Mouse (Mus musculus): Measurements from ENCODE around the gene Pced1a. TPM values are rescaled to one million over a fixed set of nuclear protein-coding genes. Genes with fewer than 3 reads are reported as not detected.

The Pced1a gene
- polyA plus RNA-seq, 1 experiment from 2014 or later: 14.6 TPM

GRCm38 (mm10) chr2:130451727-130452090 lies 27.2 kb upstream of the Pced1a start:
- peaks cover 9% of the 10 kb centered on the region; the same call in 1 of the 2 replicates for H3K27me3 ChIP-seq
- peak overlapping the region; percentile 85 for H3K4me2 ChIP-seq
- H3K27ac ChIP-seq: no peak overlapping the region
- no peak overlapping the region for H3K4me3 ChIP-seq (replicated peaks)
- no peak for ATAC-seq (ENCODE audit: insufficient number of reproducible peaks, insufficient read depth, low FRiP score, low TSS enrichment, low read depth)
- WGBS: 72% methylated on average over 3 of the region's 3 CpGs
- H3K36me3 ChIP-seq: no peaks in the 10 kb centered on the region
- peaks cover 19% of the 10 kb centered on the region for H3K4me1 ChIP-seq (replicated peaks)
- 0 out of 2 replicates have a peak overlapping the region, but pooled peaks have one; percentile 87 for H3K9ac ChIP-seq (replicated peaks)
- no peaks in the 10 kb centered on the region for H3K9me3 ChIP-seq

DNA sequence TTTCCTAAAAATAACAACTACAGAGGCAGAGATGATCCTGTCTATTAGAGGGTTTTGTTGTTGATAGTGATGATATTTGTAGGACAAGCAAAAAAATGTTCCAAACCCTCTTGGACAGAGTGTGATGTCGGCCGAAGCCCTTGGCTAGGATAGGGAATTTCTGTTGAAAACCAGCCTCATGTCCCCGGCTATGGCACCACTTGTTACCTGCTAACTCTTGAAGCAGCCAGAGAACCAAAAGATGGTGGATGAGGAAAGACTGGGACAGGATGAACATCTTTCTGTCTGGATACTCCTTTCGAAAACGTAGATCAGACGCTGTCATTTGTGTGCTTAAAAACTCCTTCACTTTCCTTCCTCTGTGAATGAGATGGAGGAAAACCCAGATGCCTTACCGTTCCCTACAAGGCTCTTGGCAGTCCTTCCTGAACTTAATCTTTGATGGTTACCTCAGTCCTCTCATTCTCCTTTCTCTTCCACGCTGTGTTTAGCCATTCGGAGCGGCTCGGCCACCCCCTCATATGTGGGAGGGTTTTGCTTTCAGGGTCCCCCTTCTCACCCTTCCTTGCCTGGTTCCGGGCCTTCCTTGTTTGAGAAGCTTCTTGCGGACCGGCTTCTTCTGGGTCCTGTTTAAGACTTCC lies 26.7 kb upstream of the Pced1a start:
- Histone ChIP-seq H3K27me3 (peaks cover 9% of the 10 kb centered on the region; the same call in 1 of the 2 replicates), H3K9ac (replicated peaks) (peak overlapping the region; percentile 87), H3K4me3 (replicated peaks) (peak overlapping the region; percentile 89), H3K4me2 (peak overlapping the region; percentile 85), H3K9me3 (no peaks in the 10 kb centered on the region), H3K27ac (no peak overlapping the region), H3K36me3 (no peaks in the 10 kb centered on the region), H3K4me1 (replicated peaks) (peaks cover 19% of the 10 kb centered on the region)
- 76% methylated on average over 14 of the region's 14 CpGs for WGBS
- no peak for ATAC-seq (ENCODE audit: insufficient number of reproducible peaks, insufficient read depth, low FRiP score, low TSS enrichment, low read depth)

- ATAC-seq (ENCODE audit: insufficient number of reproducible peaks, insufficient read depth, low FRiP score, low TSS enrichment, low read depth): peak; percentile 80
- peaks cover 19% of the 10 kb centered on the region for H3K4me1 ChIP-seq (replicated peaks)
- peaks cover 9% of the 10 kb centered on the region; the same call in 1 of the 2 replicates for H3K27me3 ChIP-seq
- under 1% methylated on average over 45 of the region's 47 CpGs for WGBS
- H3K9ac ChIP-seq (replicated peaks): peak overlapping the region; percentile 87
- H3K4me2 ChIP-seq: peak overlapping the region; percentile 85
- no peaks in the 10 kb centered on the region for H3K9me3 ChIP-seq
- H3K4me3 ChIP-seq (replicated peaks): peak overlapping the region; percentile 89
- peaks cover 4% of the 10 kb centered on the region; the same call in 1 of the 2 replicates for H3K36me3 ChIP-seq
- peak overlapping the region; percentile 80 for H3K27ac ChIP-seq
Measured at GRCm38 (mm10) chr2:130450434-130450796, 25.9 kb upstream of the Pced1a start.

DNA sequence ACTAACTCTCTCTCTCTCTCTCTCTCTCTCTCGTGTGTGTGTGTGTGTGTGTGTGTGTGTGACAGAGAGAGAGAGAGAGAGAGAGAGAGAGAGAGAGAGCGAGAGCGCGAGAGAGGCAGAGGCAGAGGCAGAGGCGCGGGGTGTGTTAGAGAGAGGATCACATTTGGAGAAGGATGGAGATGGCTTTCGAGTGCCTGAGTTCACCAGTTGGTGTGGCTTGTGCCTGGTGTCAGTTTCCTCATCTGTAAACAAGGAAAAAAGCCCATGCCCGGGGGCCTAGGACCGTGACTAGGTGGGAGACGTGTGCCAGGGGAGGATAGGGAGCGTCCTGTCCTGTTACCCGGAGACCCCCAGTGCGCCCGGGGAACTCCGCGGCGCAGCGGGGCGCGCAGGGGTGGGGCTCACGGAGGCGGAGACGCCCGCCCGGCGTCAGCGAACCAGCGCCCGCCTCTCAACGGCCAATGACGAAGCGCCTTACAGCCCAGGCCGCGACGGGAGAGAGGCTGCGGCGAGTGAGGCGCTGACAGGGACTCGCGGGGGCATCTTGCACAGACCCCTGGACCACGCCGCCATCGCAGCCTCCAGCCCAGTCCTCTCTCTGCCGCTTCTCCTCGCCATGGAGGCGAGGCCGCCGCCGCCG lies 25.4 kb upstream of the Pced1a start, which contains the start of gene Ptpra:
Ptpra (plus strand) TSS at position 485 of the 640 bp plus-strand sequence.
- Histone ChIP-seq H3K36me3 (peaks cover 9% of the 10 kb centered on the region; the same call in 1 of the 2 replicates), H3K4me1 (replicated peaks) (peaks cover 19% of the 10 kb centered on the region), H3K4me3 (replicated peaks) (peak within 1 kb of the TSS; percentile 89), H3K27ac (peak within 1 kb of the TSS; percentile 80), H3K27me3 (peaks cover 9% of the 10 kb centered on the region; the same call in 1 of the 2 replicates), H3K9me3 (no peaks in the 10 kb centered on the region), H3K9ac (replicated peaks) (peak within 1 kb of the TSS; percentile 87), H3K4me2 (peak within 1 kb of the TSS; percentile 85)
- peak; percentile 97 for ATAC-seq (ENCODE audit: insufficient number of reproducible peaks, insufficient read depth, low FRiP score, low TSS enrichment, low read depth)
- under 1% methylated on average over 46 of the region's 50 CpGs for WGBS

DNA sequence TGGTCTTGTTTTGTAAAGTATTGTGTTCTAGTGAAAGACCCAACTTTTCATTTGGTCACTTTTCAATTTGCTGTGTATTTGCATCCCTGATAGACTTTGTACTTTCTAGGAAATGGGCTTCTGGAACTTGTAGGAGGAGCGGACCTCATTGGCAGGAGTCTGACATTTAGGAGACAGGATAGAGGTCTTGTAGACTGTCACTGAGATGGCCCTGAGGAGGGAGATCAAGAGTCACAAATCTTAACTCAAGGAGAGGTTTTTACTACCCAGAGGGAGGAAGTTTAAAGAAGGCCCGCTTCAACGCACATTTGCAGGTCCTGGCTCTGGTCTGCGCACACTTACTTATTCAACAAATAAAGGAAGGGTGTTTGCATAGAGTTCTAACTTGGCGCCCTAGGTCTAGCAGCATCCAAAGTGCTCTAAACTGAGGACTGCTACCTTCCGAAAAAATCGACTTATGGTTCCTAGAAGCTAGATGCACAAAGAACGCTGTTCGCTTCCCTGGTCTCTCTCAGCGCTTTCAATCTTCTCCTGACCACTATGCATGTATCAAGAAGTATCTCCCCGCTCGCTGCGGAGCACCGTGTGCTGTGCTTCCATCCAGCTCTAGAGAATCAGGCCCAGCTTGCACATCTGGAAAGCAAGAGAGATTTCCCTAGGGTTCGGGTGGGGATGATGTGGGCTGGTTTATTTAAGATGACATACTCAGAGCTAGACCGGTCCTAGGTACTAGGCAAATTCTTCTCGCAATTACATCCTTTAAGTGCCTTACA lies 24.7 kb upstream of the Pced1a start:
- Histone ChIP-seq H3K9me3 (no peaks in the 10 kb centered on the region), H3K4me2 (peak overlapping the region; percentile 85), H3K27me3 (peaks cover 9% of the 10 kb centered on the region; the same call in 1 of the 2 replicates), H3K4me1 (replicated peaks) (peaks cover 19% of the 10 kb centered on the region), H3K4me3 (replicated peaks) (peak overlapping the region; percentile 89), H3K27ac (no peak overlapping the region), H3K36me3 (peaks cover 15% of the 10 kb centered on the region), H3K9ac (replicated peaks) (peak overlapping the region; percentile 87)
- 8% methylated on average over 17 of the region's 17 CpGs for whole genome bisulfite sequencing
- 0 out of 2 replicates have a peak, but pooled peaks have one; percentile 17 for ATAC-seq (ENCODE audit: insufficient number of reproducible peaks, insufficient read depth, low FRiP score, low TSS enrichment, low read depth)

DNA sequence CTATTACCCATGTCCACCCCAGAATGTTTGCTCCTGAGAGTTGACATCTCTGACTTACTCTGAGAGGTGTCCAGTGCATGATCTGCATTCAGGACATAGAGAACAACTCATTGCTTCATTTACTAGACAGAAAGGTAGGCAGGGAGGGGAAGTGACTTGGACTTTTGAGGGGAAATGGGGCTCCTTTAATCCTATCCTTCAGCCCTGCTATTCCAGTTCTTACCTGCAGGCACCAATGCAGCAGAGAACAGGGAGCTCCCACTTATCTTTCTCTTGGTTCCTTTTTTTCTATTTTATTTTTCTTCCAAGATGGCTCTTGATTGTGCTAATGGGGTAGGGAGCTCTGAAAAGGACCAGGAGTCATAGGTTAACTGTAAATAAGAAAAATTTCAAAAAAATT lies 23.9 kb upstream of the Pced1a start:
- peaks cover 19% of the 10 kb centered on the region for H3K4me1 ChIP-seq (replicated peaks)
- no peak overlapping the region for H3K9ac ChIP-seq (replicated peaks)
- no peak overlapping the region for H3K4me2 ChIP-seq
- H3K27ac ChIP-seq: no peak overlapping the region
- H3K4me3 ChIP-seq (replicated peaks): no peak overlapping the region
- H3K27me3 ChIP-seq: peaks cover 9% of the 10 kb centered on the region; the same call in 1 of the 2 replicates
- no peaks in the 10 kb centered on the region for H3K9me3 ChIP-seq
- ATAC-seq (ENCODE audit: insufficient number of reproducible peaks, insufficient read depth, low FRiP score, low TSS enrichment, low read depth): no peak
- H3K36me3 ChIP-seq: peaks cover 23% of the 10 kb centered on the region

DNA sequence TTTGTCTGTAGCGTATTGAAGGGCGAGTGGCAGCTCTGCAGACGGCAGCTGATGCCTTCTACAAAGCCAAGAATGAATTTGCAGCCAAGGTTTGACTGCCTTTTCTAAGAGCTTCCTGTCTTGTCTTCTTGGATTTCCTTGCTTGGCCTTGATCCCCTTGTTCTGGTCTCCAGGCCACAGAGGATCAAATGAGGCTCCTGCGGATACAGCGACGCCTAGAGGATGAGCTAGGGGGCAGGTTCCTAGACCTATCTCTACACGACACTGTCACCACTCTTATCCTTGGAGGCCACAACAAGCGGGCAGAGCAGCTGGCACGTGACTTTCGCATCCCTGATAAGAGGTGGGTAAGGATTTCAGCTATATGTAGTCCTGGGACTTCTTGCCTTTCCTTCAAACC lies 17.7 kb upstream of the Pced1a start:
- ATAC-seq (ENCODE audit: insufficient number of reproducible peaks, insufficient read depth, low FRiP score, low TSS enrichment, low read depth): no peak
- no peaks in the 10 kb centered on the region for H3K4me1 ChIP-seq (replicated peaks)
- H3K27me3 ChIP-seq: no peaks in the 10 kb centered on the region
- H3K4me2 ChIP-seq: no peak overlapping the region
- peaks cover 85% of the 10 kb centered on the region for H3K36me3 ChIP-seq
- WGBS: 86% methylated on average over 10 of the region's 10 CpGs
- no peak overlapping the region for H3K27ac ChIP-seq
- H3K9ac ChIP-seq (replicated peaks): no peak overlapping the region
- no peak overlapping the region for H3K4me3 ChIP-seq (replicated peaks)
- no peaks in the 10 kb centered on the region for H3K9me3 ChIP-seq

- no peak overlapping the region for H3K27ac ChIP-seq
- no peaks in the 10 kb centered on the region for H3K27me3 ChIP-seq
- no peak overlapping the region for H3K9ac ChIP-seq (replicated peaks)
- H3K4me2 ChIP-seq: no peak overlapping the region
- 93% methylated on average over 4 of the region's 4 CpGs for WGBS
- no peak for ATAC-seq (ENCODE audit: insufficient number of reproducible peaks, insufficient read depth, low FRiP score, low TSS enrichment, low read depth)
- H3K4me3 ChIP-seq (replicated peaks): no peak overlapping the region
- H3K4me1 ChIP-seq (replicated peaks): no peaks in the 10 kb centered on the region
- peaks cover 78% of the 10 kb centered on the region for H3K36me3 ChIP-seq
- H3K9me3 ChIP-seq: no peaks in the 10 kb centered on the region
Measured at GRCm38 (mm10) chr2:130439840-130440480, 15.5 kb upstream of the Pced1a start.

DNA sequence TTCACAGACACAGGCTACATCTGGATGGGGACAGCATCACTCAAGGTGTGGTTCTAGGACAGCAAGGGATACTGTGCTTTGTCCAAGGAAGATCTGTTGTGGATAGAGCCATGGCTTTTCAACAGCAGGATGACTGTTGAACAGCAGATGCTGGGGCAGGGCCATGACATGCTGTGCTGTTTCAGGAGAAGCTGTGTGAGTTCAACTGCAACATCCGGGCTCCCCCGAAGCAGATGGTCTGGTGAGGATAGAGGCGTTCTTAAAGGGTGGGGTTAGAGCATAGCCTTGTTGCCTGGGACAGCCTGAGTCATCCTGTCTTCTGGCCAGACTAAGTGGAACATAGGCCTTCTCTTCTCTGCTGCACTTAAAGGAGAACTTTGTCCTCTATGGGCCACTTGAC lies 14.4 kb upstream of the Pced1a start:
- ATAC-seq (ENCODE audit: insufficient number of reproducible peaks, insufficient read depth, low FRiP score, low TSS enrichment, low read depth): no peak
- Histone ChIP-seq H3K9ac (replicated peaks) (no peak overlapping the region), H3K4me2 (no peak overlapping the region), H3K27ac (no peak overlapping the region), H3K9me3 (no peaks in the 10 kb centered on the region), H3K4me1 (replicated peaks) (no peaks in the 10 kb centered on the region), H3K4me3 (replicated peaks) (no peak overlapping the region), H3K36me3 (peaks cover 67% of the 10 kb centered on the region), H3K27me3 (no peaks in the 10 kb centered on the region)
- WGBS: 88% methylated on average over 3 of the region's 3 CpGs

- Histone ChIP-seq H3K9me3 (no peaks in the 10 kb centered on the region), H3K36me3 (peaks cover 53% of the 10 kb centered on the region), H3K27ac (no peak overlapping the region), H3K4me2 (no peak overlapping the region), H3K4me1 (replicated peaks) (no peaks in the 10 kb centered on the region), H3K27me3 (no peaks in the 10 kb centered on the region), H3K4me3 (replicated peaks) (no peak overlapping the region), H3K9ac (replicated peaks) (no peak overlapping the region)
- no peak for ATAC-seq (ENCODE audit: insufficient number of reproducible peaks, insufficient read depth, low FRiP score, low TSS enrichment, low read depth)
- WGBS: 95% methylated on average over 1 of the region's 1 CpGs
Measured at GRCm38 (mm10) chr2:130436769-130437168, 12.3 kb upstream of the Pced1a start.

DNA sequence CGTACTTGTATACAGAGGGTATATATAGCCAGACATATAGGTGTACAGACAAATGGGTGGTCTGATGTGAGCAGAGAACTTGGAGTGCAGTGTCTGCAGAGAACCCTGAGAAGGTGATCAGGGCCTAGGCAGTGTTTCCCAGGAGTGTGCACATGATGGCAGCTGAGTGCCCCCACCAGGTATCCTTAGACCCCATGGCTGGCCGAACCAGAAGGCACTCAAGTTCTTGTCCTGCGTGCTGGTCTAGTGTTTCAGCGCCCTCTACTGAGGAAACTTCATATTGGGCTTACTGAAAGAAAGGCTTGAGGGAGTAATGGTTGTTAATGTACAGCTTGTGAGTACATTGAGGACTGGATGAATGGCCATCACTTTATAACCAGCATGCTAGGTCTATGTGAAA lies 8.7 kb upstream of the Pced1a start:
- Histone ChIP-seq H3K27me3 (no peaks in the 10 kb centered on the region), H3K9ac (replicated peaks) (no peak overlapping the region), H3K27ac (no peak overlapping the region), H3K4me2 (no peak overlapping the region), H3K4me3 (replicated peaks) (no peak overlapping the region), H3K9me3 (no peaks in the 10 kb centered on the region), H3K4me1 (replicated peaks) (no peaks in the 10 kb centered on the region), H3K36me3 (peaks cover 34% of the 10 kb centered on the region)
- ATAC-seq (ENCODE audit: insufficient number of reproducible peaks, insufficient read depth, low FRiP score, low TSS enrichment, low read depth): peak; percentile 47; the same call in 1 of the 2 replicates
- 30% methylated on average over 4 of the region's 4 CpGs for WGBS
